Mouse (Mus musculus): ENCODE measurements around the gene Gpr153. TPM values are rescaled to one million over a fixed set of nuclear protein-coding genes. Genes with fewer than 3 reads are reported as not detected.
"Not testable (repeated sequence)": the region's sequence is repeated elsewhere in the genome, so short reads cannot be mapped to it uniquely, and the experiment has no call there.

Gpr153 gene
- polyA plus RNA-seq (2015; fragmentation: Nextera tagmentation; extraction: Ambion mirVana), result 4.4 and 6.2 TPM in 2 replicates

DNA sequence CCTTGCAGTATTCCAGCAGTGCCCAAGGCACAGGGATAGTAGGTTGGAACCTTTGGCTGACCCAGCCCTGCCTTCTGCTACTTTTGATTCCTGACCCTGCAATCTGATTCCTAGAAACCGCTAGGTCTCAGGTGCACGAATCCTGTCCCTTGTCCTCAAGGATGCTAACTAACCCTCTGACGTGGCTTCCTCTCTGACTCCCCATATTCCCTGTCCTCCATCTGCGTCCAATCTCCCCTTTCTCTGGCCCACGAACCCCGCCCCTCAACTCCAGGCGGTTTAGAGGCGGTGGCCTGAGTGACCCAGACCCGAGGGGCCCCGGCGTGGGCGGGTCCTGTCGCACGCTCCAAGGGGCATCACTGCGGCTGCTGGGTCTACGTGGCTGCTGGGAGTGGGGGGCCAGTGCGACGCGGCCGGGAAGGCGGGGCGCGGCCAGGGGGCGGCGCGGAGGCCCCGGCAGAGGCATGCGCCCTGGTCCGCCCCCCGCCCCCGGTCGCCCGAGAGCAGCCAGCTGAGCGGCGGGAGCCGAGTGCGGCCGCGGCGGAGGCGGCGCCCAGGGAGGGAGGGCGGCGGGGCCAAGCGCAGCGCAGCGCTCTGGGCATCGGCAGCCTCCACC lies at the start of gene Gpr153:
Gpr153 (plus strand) TSS at position 612 of the 616 bp plus-strand sequence.
- peak; percentile 55 for ATAC-seq
- WGBS, result 1% methylated on average over 31 of the region's 48 CpGs

DNA sequence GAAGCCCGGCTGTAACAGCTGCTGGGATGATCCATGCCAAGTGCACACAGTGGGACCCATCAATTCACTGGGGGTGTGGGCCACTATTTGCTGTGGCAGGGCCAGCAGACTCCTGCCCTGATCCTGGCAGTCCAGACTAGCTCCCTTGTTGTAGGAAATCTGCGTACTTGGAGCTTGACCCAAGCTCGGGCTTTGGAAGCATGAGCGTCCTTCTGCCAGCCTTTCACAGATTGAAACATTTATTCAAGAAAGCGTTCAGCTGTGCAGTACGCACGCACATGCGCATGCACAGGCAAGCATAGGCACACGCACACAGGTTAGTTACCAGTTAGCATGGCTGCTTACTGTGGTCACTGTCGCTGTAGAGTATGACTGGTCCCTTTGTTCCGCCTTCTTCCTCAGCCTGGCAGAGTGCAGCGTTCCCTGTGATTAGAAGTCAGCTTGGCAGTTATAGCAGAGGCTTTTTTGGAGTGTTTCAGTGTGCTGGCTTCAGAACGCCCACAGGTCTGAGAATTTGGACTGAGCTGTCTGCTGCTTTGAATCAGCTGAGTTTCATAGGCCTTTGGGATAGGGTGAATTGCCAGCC lies 47.0 kb upstream of the Gpr153 start:
- no peak overlapping the region for H3K9ac ChIP-seq (replicated peaks; ENCODE audit: low read depth, low read length)
- no peaks in the 10 kb centered on the region for H3K9me3 ChIP-seq (ENCODE audit: control insufficient read depth, low read length)
- ATAC-seq, result peak; percentile 70
- H3K4me2 ChIP-seq (ENCODE audit: low read length), result no peak overlapping the region
- H3K36me3 ChIP-seq (ENCODE audit: control insufficient read depth, insufficient read depth), result 0 out of 2 replicates have a peak, but pooled peaks cover 4% of the 10 kb centered on the region
- H3K27me3 ChIP-seq (replicated peaks; ENCODE audit: control insufficient read depth, insufficient read depth, low read length), result no peaks in the 10 kb centered on the region
- H3K4me1 ChIP-seq (replicated peaks; ENCODE audit: control insufficient read depth, insufficient read depth, low read length), result peaks cover 18% of the 10 kb centered on the region
- WGBS, result 58% methylated on average over 13 of the region's 13 CpGs
- H3K27ac ChIP-seq (ENCODE audit: low read length), result peak overlapping the region; percentile 76
- no peak overlapping the region for H3K4me3 ChIP-seq (replicated peaks; ENCODE audit: low read length)

More for the DNA sequence above, at the start of gene Gpr153:
- Histone ChIP-seq H3K36me3 (ENCODE audit: control insufficient read depth, insufficient read depth) (no peaks in the 10 kb centered on the region), H3K27ac (ENCODE audit: low read length) (peak within 1 kb of the TSS; percentile 44; the same call in 1 of the 2 replicates), H3K4me1 (replicated peaks; ENCODE audit: control insufficient read depth, insufficient read depth, low read length) (peaks cover 14% of the 10 kb centered on the region), H3K4me2 (ENCODE audit: low read length) (peak within 1 kb of the TSS; percentile 88), H3K4me3 (replicated peaks; ENCODE audit: low read length) (peak within 1 kb of the TSS; percentile 47), H3K9me3 (ENCODE audit: control insufficient read depth, low read length) (no peaks in the 10 kb centered on the region), H3K9ac (replicated peaks; ENCODE audit: low read depth, low read length) (peak within 1 kb of the TSS; percentile 56), H3K27me3 (replicated peaks; ENCODE audit: control insufficient read depth, insufficient read depth, low read length) (peaks cover 12% of the 10 kb centered on the region)

- Histone ChIP-seq H3K27ac (ENCODE audit: low read length) (no peak overlapping the region), H3K9me3 (ENCODE audit: control insufficient read depth, low read length) (no peaks in the 10 kb centered on the region), H3K36me3 (ENCODE audit: control insufficient read depth, insufficient read depth) (0 out of 2 replicates have a peak, but pooled peaks cover 4% of the 10 kb centered on the region), H3K4me1 (replicated peaks; ENCODE audit: control insufficient read depth, insufficient read depth, low read length) (peaks cover 11% of the 10 kb centered on the region), H3K27me3 (replicated peaks; ENCODE audit: control insufficient read depth, insufficient read depth, low read length) (no peaks in the 10 kb centered on the region), H3K4me3 (replicated peaks; ENCODE audit: low read length) (no peak overlapping the region), H3K9ac (replicated peaks; ENCODE audit: low read depth, low read length) (no peak overlapping the region), H3K4me2 (ENCODE audit: low read length) (no peak overlapping the region)
- no peak for ATAC-seq
- WGBS, result 91% methylated on average over 12 of the region's 12 CpGs
These were observed 46.1 kb upstream of the Gpr153 start for GRCm38 (mm10) chr4:152227749-152228527.

- not testable (repeated sequence) for H3K36me3 ChIP-seq (ENCODE audit: control insufficient read depth, insufficient read depth); H3K9ac ChIP-seq (replicated peaks; ENCODE audit: low read depth, low read length); H3K4me3 ChIP-seq (replicated peaks; ENCODE audit: low read length); H3K27ac ChIP-seq (ENCODE audit: low read length); ATAC-seq; H3K27me3 ChIP-seq (replicated peaks; ENCODE audit: control insufficient read depth, insufficient read depth, low read length); H3K4me2 ChIP-seq (ENCODE audit: low read length); H3K9me3 ChIP-seq (ENCODE audit: control insufficient read depth, low read length)
- 38% methylated on average over 4 of the region's 4 CpGs for WGBS
- peaks cover 11% of the 10 kb centered on the region for H3K4me1 ChIP-seq (replicated peaks; ENCODE audit: control insufficient read depth, insufficient read depth, low read length)
These were observed 43.7 kb upstream of the Gpr153 start for GRCm38 (mm10) chr4:152230331-152230730.

DNA sequence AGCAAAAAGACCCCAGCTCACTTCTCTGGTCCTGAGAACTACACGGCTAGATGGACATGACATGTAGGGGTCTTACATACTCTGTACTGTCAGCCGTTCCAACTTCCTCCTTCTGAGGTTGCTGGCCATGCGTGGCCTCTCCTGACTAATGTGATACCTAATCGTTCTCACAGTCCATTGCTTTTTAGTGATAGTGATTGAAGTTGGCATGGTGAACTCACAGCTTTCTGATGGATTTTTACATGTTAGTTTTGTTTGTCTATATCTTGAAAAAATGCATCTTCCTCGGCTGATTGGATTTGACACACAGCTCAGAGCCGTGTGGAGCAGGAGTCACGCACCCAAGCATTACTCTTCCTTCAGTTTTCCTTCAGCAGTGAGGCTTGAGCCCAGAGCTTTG lies 42.7 kb upstream of the Gpr153 start:
- Histone ChIP-seq H3K4me1 (replicated peaks; ENCODE audit: control insufficient read depth, insufficient read depth, low read length) (peaks cover 11% of the 10 kb centered on the region), H3K27ac (ENCODE audit: low read length) (no peak overlapping the region), H3K27me3 (replicated peaks; ENCODE audit: control insufficient read depth, insufficient read depth, low read length) (no peaks in the 10 kb centered on the region), H3K36me3 (ENCODE audit: control insufficient read depth, insufficient read depth) (0 out of 2 replicates have a peak, but pooled peaks cover 4% of the 10 kb centered on the region), H3K9me3 (ENCODE audit: control insufficient read depth, low read length) (no peaks in the 10 kb centered on the region), H3K4me3 (replicated peaks; ENCODE audit: low read length) (no peak overlapping the region), H3K4me2 (ENCODE audit: low read length) (no peak overlapping the region), H3K9ac (replicated peaks; ENCODE audit: low read depth, low read length) (no peak overlapping the region)
- WGBS, result 92% methylated on average over 7 of the region's 7 CpGs
- ATAC-seq, result no peak

DNA sequence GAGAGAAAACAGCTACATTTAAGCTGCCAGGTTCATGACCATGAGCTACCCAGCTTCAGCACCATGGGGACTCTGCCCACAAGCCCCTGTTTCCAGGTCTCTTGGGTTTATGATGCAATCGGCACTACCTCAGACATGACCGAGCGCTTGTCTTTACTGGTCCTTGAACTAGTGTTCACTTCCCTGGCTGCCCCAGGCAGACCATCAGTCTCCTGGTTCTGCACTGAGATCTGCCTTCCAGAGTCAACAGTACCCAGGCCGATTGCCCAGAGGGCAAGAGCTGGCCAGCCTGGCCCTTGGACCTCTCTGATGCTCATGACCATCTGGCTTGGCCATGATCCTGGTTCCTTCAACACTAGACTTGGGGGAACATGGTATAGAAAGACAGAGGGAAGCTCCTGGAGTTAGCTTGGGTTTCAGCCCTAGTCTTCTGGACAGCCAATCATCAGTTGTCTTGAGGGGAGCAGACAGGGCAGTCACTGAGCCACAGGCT lies 41.6 kb upstream of the Gpr153 start:
- Histone ChIP-seq H3K9me3 (ENCODE audit: control insufficient read depth, low read length) (no peaks in the 10 kb centered on the region), H3K4me3 (replicated peaks; ENCODE audit: low read length) (no peak overlapping the region), H3K4me1 (replicated peaks; ENCODE audit: control insufficient read depth, insufficient read depth, low read length) (no peaks in the 10 kb centered on the region), H3K4me2 (ENCODE audit: low read length) (no peak overlapping the region), H3K27me3 (replicated peaks; ENCODE audit: control insufficient read depth, insufficient read depth, low read length) (no peaks in the 10 kb centered on the region), H3K27ac (ENCODE audit: low read length) (no peak overlapping the region), H3K9ac (replicated peaks; ENCODE audit: low read depth, low read length) (no peak overlapping the region), H3K36me3 (ENCODE audit: control insufficient read depth, insufficient read depth) (0 out of 2 replicates have a peak, but pooled peaks cover 4% of the 10 kb centered on the region)
- 95% methylated on average over 4 of the region's 4 CpGs for WGBS
- ATAC-seq, result no peak

DNA sequence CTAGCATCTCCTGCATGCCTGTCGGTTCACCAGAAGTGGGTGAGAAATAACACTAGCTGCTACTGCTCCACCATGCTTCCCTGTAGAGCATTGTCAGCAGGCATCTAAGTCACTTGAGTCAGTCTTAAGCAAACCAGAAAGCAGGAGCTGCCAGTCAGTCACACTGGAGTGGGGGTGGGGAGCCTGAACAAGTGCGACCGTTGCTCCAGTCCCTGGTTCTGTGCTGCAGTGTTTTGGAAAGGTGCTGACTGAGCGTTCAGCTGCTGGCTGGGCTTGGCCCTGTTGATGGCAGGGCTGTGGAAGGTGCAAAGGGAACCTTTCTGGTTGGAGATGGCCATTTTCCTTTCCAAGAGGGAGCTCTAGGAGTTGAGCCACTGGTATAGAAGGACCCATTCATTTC lies 34.1 kb upstream of the Gpr153 start:
- H3K27me3 ChIP-seq (replicated peaks; ENCODE audit: control insufficient read depth, insufficient read depth, low read length), result no peaks in the 10 kb centered on the region
- H3K4me2 ChIP-seq (ENCODE audit: low read length), result no peak overlapping the region
- H3K27ac ChIP-seq (ENCODE audit: low read length), result no peak overlapping the region
- no peak overlapping the region for H3K4me3 ChIP-seq (replicated peaks; ENCODE audit: low read length)
- no peak for ATAC-seq
- H3K4me1 ChIP-seq (replicated peaks; ENCODE audit: control insufficient read depth, insufficient read depth, low read length), result no peaks in the 10 kb centered on the region; the same call in 1 of the 2 replicates
- no peaks in the 10 kb centered on the region for H3K9me3 ChIP-seq (ENCODE audit: control insufficient read depth, low read length)
- no peak overlapping the region for H3K9ac ChIP-seq (replicated peaks; ENCODE audit: low read depth, low read length)
- no peaks in the 10 kb centered on the region for H3K36me3 ChIP-seq (ENCODE audit: control insufficient read depth, insufficient read depth)
- 60% methylated on average over 4 of the region's 4 CpGs for WGBS

- WGBS, result 87% methylated on average over 9 of the region's 9 CpGs
- H3K4me1 ChIP-seq (replicated peaks; ENCODE audit: control insufficient read depth, insufficient read depth, low read length), result peaks cover 16% of the 10 kb centered on the region
These were observed 30.7 kb upstream of the Gpr153 start for GRCm38 (mm10) chr4:152243241-152243891.

DNA sequence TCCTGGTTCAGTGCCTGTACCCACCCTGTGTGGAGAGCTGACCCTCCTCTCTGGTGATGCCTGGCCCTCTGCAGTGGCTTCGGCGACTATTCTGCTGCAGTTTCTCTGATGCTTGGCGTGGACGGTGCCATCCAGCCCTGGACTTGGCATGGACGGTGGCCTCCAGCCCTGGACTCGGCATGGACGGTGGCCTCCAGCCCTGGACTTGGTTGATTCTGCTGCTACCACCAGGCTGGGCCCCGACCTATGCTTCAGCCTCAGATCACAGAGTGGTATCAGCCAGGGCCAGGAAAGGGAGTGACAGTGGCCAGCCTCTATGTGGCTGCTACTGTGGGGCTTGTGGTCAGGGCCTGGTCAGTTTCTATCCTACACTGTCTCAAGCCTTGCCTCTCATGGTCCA lies 30.1 kb upstream of the Gpr153 start:
- Histone ChIP-seq H3K9ac (replicated peaks; ENCODE audit: low read depth, low read length) (no peak overlapping the region), H3K9me3 (ENCODE audit: control insufficient read depth, low read length) (no peaks in the 10 kb centered on the region)
- 94% methylated on average over 8 of the region's 8 CpGs for WGBS

More at GRCm38 (mm10) chr4:152243241-152243891, 30.7 kb upstream of the Gpr153 start:
- Histone ChIP-seq H3K9ac (replicated peaks; ENCODE audit: low read depth, low read length) (no peak overlapping the region), H3K36me3 (ENCODE audit: control insufficient read depth, insufficient read depth) (no peaks in the 10 kb centered on the region), H3K27me3 (replicated peaks; ENCODE audit: control insufficient read depth, insufficient read depth, low read length) (no peaks in the 10 kb centered on the region), H3K9me3 (ENCODE audit: control insufficient read depth, low read length) (no peaks in the 10 kb centered on the region), H3K4me2 (ENCODE audit: low read length) (no peak overlapping the region), H3K27ac (ENCODE audit: low read length) (no peak overlapping the region), H3K4me3 (replicated peaks; ENCODE audit: low read length) (no peak overlapping the region)
- no peak for ATAC-seq

More for the DNA sequence above, 30.1 kb upstream of the Gpr153 start:
- no peak for ATAC-seq
- no peaks in the 10 kb centered on the region for H3K36me3 ChIP-seq (ENCODE audit: control insufficient read depth, insufficient read depth)
- no peak overlapping the region for H3K4me3 ChIP-seq (replicated peaks; ENCODE audit: low read length)
- no peaks in the 10 kb centered on the region for H3K27me3 ChIP-seq (replicated peaks; ENCODE audit: control insufficient read depth, insufficient read depth, low read length)
- no peak overlapping the region for H3K4me2 ChIP-seq (ENCODE audit: low read length)
- H3K27ac ChIP-seq (ENCODE audit: low read length), result no peak overlapping the region
- peaks cover 16% of the 10 kb centered on the region for H3K4me1 ChIP-seq (replicated peaks; ENCODE audit: control insufficient read depth, insufficient read depth, low read length)

Measured in forebrain, embryonic 16.5 days (tissue).